In the genomic region with DNA sequence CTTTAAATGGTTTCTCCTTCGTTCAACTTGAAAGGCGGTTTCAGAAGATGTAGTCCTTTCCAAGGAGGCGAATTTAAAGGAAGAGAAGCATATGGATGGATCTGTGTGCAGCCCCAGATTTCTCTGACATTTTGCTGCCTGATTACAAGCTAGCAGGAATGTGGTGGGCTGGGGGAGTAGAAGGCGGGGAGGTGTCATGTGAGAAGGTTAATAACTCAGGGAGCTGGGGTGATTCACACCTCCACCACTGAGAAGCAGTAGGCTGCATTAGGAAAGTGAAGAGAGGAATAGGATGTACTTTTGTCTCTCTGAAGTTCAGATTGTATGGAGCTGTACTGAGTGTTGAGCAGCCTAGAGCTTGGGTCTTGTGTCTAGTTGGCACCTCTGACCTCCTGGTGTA, we compare ENCODE assay signal across 7 mouse cellular contexts. TPM values are rescaled to one million over a fixed set of nuclear protein-coding genes. Genes with fewer than 3 reads are reported as not detected.
DNase-seq lines count a peak whose midpoint lies in the region; ATAC-seq and TF ChIP-seq lines count a peak whose summit lies in the region.

No protein-coding gene starts in this region.

- TF ChIP-seq CTCF in small intestine, adult 2 months (IDR thresholded peaks at IDR 0.05; ENCODE audit: extremely low read depth, insufficient read length, insufficient replicate concordance, low read depth, low read length): no peak

- no peak for ATAC-seq in lung, embryonic 16.5 days (ENCODE audit: low read depth)
- no peak for ATAC-seq in embryonic facial prominence, embryonic 13.5 days (ENCODE audit: insufficient number of reproducible peaks, insufficient read depth, low FRiP score, low TSS enrichment, low read depth)
- ATAC-seq in limb, embryonic 11.5 days (ENCODE audit: insufficient number of reproducible peaks, low FRiP score, low TSS enrichment, low read depth): no peak

- WGBS in lung, embryonic 16.5 days: 12% methylated on average over 4 of the region's 4 CpGs
- 32% methylated on average over 4 of the region's 4 CpGs for WGBS in embryonic facial prominence, embryonic 13.5 days
- 21% methylated on average over 4 of the region's 4 CpGs for WGBS in limb, embryonic 11.5 days
- WGBS in small intestine, adult 2 months: 16% methylated on average over 4 of the region's 4 CpGs

- H3K9ac ChIP-seq in lung, embryonic 16.5 days (ENCODE audit: low read length): peak overlapping the region; percentile 87
- H3K9ac ChIP-seq in embryonic facial prominence, embryonic 13.5 days: peak overlapping the region; percentile 88
- H3K9ac ChIP-seq in limb, embryonic 11.5 days (ENCODE audit: low read length): peak overlapping the region; percentile 83

- DNase-seq in lung, postnatal 14 days: no peak
- no peak for DNase-seq in limb, embryonic 11.5 days (ENCODE audit: low spot score)
- DNase-seq in left cerebral cortex, adult 9 months (ENCODE audit: low spot score in 2 of 2): no peak
- no peak for DNase-seq in frontal cortex, postnatal 25 days (ENCODE audit: low spot score in 2 of 2)

- peaks cover 14% of the 10 kb centered on the region for H3K4me1 ChIP-seq in lung, embryonic 16.5 days (replicated peaks; ENCODE audit: control insufficient read depth, insufficient read depth, low read length)
- H3K4me1 ChIP-seq in embryonic facial prominence, embryonic 13.5 days: peaks cover 19% of the 10 kb centered on the region
- H3K4me1 ChIP-seq in limb, embryonic 11.5 days (ENCODE audit: control insufficient read depth, insufficient read depth, low read length): peaks cover 10% of the 10 kb centered on the region; the same call in 1 of the 2 replicates
- peaks cover 9% of the 10 kb centered on the region for H3K4me1 ChIP-seq in small intestine, adult 2 months (ENCODE audit: control insufficient read depth, insufficient read depth, insufficient read length, low read length)

- no peak for TF ChIP-seq POLR2A in small intestine, adult 2 months (IDR thresholded peaks at IDR 0.05; ENCODE audit: low read depth, low read length)

- H3K27me3 ChIP-seq in lung, embryonic 16.5 days (ENCODE audit: control insufficient read depth, insufficient read depth, low read depth, low read length): no peaks in the 10 kb centered on the region
- no peaks in the 10 kb centered on the region for H3K27me3 ChIP-seq in embryonic facial prominence, embryonic 13.5 days
- no peaks in the 10 kb centered on the region for H3K27me3 ChIP-seq in limb, embryonic 11.5 days (ENCODE audit: control insufficient read depth, insufficient read depth, low read length)
- H3K27me3 ChIP-seq in small intestine, adult 2 months (ENCODE audit: control insufficient read depth, insufficient read depth, low read length): no peaks in the 10 kb centered on the region

- peak overlapping the region; percentile 92 for H3K4me3 ChIP-seq in lung, embryonic 16.5 days (ENCODE audit: low read length)
- peak overlapping the region; percentile 89 for H3K4me3 ChIP-seq in embryonic facial prominence, embryonic 13.5 days
- H3K4me3 ChIP-seq in limb, embryonic 11.5 days (ENCODE audit: low read depth, low read length): peak overlapping the region; percentile 87
- H3K4me3 ChIP-seq in small intestine, adult 2 months (ENCODE audit: low read depth, low read length): peak overlapping the region; percentile 87

- H3K27ac ChIP-seq in lung, embryonic 16.5 days (ENCODE audit: low read length): no peak overlapping the region
- no peak overlapping the region for H3K27ac ChIP-seq in embryonic facial prominence, embryonic 13.5 days
- no peak overlapping the region for H3K27ac ChIP-seq in limb, embryonic 11.5 days (replicated peaks; ENCODE audit: low read depth, low read length)
- H3K27ac ChIP-seq in small intestine, adult 2 months (ENCODE audit: insufficient read depth, low read depth, low read length): no peak overlapping the region

- peak overlapping the region; percentile 92 for H3K4me2 ChIP-seq in lung, embryonic 16.5 days (ENCODE audit: low read depth, low read length)
- H3K4me2 ChIP-seq in embryonic facial prominence, embryonic 13.5 days: peak overlapping the region; percentile 94
- H3K4me2 ChIP-seq in limb, embryonic 11.5 days (ENCODE audit: low read depth, severe bottlenecking): peak overlapping the region; percentile 96

- H3K9me3 ChIP-seq in lung, embryonic 16.5 days (ENCODE audit: control insufficient read depth, low read length): no peaks in the 10 kb centered on the region
- H3K9me3 ChIP-seq in embryonic facial prominence, embryonic 13.5 days: no peaks in the 10 kb centered on the region
- H3K9me3 ChIP-seq in limb, embryonic 11.5 days (ENCODE audit: control insufficient read depth, low read length): no peaks in the 10 kb centered on the region

- no peaks in the 10 kb centered on the region for H3K36me3 ChIP-seq in lung, embryonic 16.5 days (ENCODE audit: control insufficient read depth, insufficient read depth, low read length)
- no peaks in the 10 kb centered on the region for H3K36me3 ChIP-seq in embryonic facial prominence, embryonic 13.5 days
- no peaks in the 10 kb centered on the region for H3K36me3 ChIP-seq in limb, embryonic 11.5 days (ENCODE audit: control insufficient read depth, insufficient read depth, low read length)
- H3K36me3 ChIP-seq in small intestine, adult 2 months (ENCODE audit: control insufficient read depth, insufficient read depth, low read length): no peaks in the 10 kb centered on the region

RNA-seq across cellular contexts. Expression of a gene that starts 0.9 kb away (rescaled TPM):
- polyA plus RNA-seq in lung, embryonic 16.5 days (2015; fragmentation: Nextera tagmentation; extraction: Ambion mirVana): 15.7 and 16.2 TPM in 2 replicates
- 13.7 and 14.4 TPM in 2 replicates for polyA plus RNA-seq in embryonic facial prominence, embryonic 13.5 days (2015; fragmentation: Nextera tagmentation; extraction: Ambion mirVana)
- 14.6 and 16.3 TPM in 2 replicates for polyA plus RNA-seq in limb, embryonic 11.5 days (2014; fragmentation: Nextera tagmentation; extraction: Ambion mirVana)
- polyA plus RNA-seq in small intestine, adult 2 months (2012; rRNA removed): 2.6 TPM in 2 replicates
